Mouse (Mus musculus): Measurements from ENCODE around the gene Col7a1. TPM values are rescaled to one million over a fixed set of nuclear protein-coding genes. Genes with fewer than 3 reads are reported as not detected.
A peak's percentile ranks its signal among the peaks of the same experiment; 100 is the strongest.

Col7a1 gene
- polyA plus RNA-seq, 1 experiment from 2014 or later, result 2.9 TPM

- ATAC-seq (no peak), DNase-seq (ENCODE audit: low spot score) (no peak)
- H3K27me3 ChIP-seq (replicated peaks; ENCODE audit: insufficient read depth, low read length), result no peaks in the 10 kb centered on the region
- H3K4me2 ChIP-seq (replicated peaks; ENCODE audit: low read depth, low read length), result no peak overlapping the region
- WGBS, result 68% methylated on average over 4 of the region's 4 CpGs
- no peak overlapping the region for H3K9ac ChIP-seq (replicated peaks; ENCODE audit: low read depth)
- peaks cover 8% of the 10 kb centered on the region; the same call in 1 of the 2 replicates for H3K4me1 ChIP-seq (ENCODE audit: insufficient read depth, low read depth, low read length)
- H3K27ac ChIP-seq (ENCODE audit: low read length), result 0 out of 2 replicates have a peak overlapping the region, but pooled peaks have one; percentile 86
- no peak overlapping the region for H3K4me3 ChIP-seq (ENCODE audit: low read depth, low read length)
- H3K9me3 ChIP-seq (ENCODE audit: low read length), result no peaks in the 10 kb centered on the region
- H3K36me3 ChIP-seq (ENCODE audit: insufficient read depth, low read length), result no peaks in the 10 kb centered on the region
- TF ChIP-seq CTCF (IDR thresholded peaks at IDR 0.05) (no peak), EP300 (IDR thresholded peaks at IDR 0.05) (no peak)
Measured at GRCm38 (mm10) chr9:108989802-108990461, 36.5 kb downstream of the Col7a1 start.

- Histone ChIP-seq H3K27ac (ENCODE audit: low read length) (peak overlapping the region; percentile 86; the same call in 1 of the 2 replicates), H3K4me3 (ENCODE audit: low read depth, low read length) (no peak overlapping the region), H3K9ac (replicated peaks; ENCODE audit: low read depth) (no peak overlapping the region), H3K4me2 (replicated peaks; ENCODE audit: low read depth, low read length) (no peak overlapping the region), H3K27me3 (replicated peaks; ENCODE audit: insufficient read depth, low read length) (no peaks in the 10 kb centered on the region), H3K9me3 (ENCODE audit: low read length) (no peaks in the 10 kb centered on the region), H3K36me3 (ENCODE audit: insufficient read depth, low read length) (no peaks in the 10 kb centered on the region), H3K4me1 (ENCODE audit: insufficient read depth, low read depth, low read length) (peaks cover 8% of the 10 kb centered on the region; the same call in 1 of the 2 replicates)
- 67% methylated on average over 7 of the region's 7 CpGs for WGBS
- no peak for ATAC-seq
- DNase-seq (ENCODE audit: low spot score), result no peak
- TF ChIP-seq EP300 (IDR thresholded peaks at IDR 0.05) (no peak), CTCF (IDR thresholded peaks at IDR 0.05) (no peak)
Measured at GRCm38 (mm10) chr9:108990462-108990820, 37.1 kb downstream of the Col7a1 start.

GRCm38 (mm10) chr9:108991428-108992084 is 38.2 kb downstream of the Col7a1 start, which contains the start of gene Pfkfb4:
Gene Pfkfb4 (plus strand): TSS chr9:108991778.
- ATAC-seq, result peak; percentile 97
- H3K27ac ChIP-seq (ENCODE audit: low read length), result peak within 1 kb of the TSS; percentile 86
- no peaks in the 10 kb centered on the region for H3K27me3 ChIP-seq (replicated peaks; ENCODE audit: insufficient read depth, low read length)
- H3K4me3 ChIP-seq (ENCODE audit: low read depth, low read length), result peak within 1 kb of the TSS; percentile 47
- WGBS, result under 1% methylated on average over 31 of the region's 31 CpGs
- peaks cover 8% of the 10 kb centered on the region; the same call in 1 of the 2 replicates for H3K4me1 ChIP-seq (ENCODE audit: insufficient read depth, low read depth, low read length)
- TF ChIP-seq EP300 (IDR thresholded peaks at IDR 0.05) (peak; percentile 73), CTCF (IDR thresholded peaks at IDR 0.05) (no peak)
- H3K9ac ChIP-seq (replicated peaks; ENCODE audit: low read depth), result no peak within 1 kb of the TSS; the same call in 1 of the 2 replicates
- DNase-seq (ENCODE audit: low spot score), result peak; percentile 100
- no peaks in the 10 kb centered on the region for H3K9me3 ChIP-seq (ENCODE audit: low read length)
- peak within 1 kb of the TSS; percentile 73 for H3K4me2 ChIP-seq (replicated peaks; ENCODE audit: low read depth, low read length)
- H3K36me3 ChIP-seq (ENCODE audit: insufficient read depth, low read length), result no peaks in the 10 kb centered on the region

GRCm38 (mm10) chr9:108992085-108992469 is 38.7 kb downstream of the Col7a1 start:
- Histone ChIP-seq H3K4me3 (ENCODE audit: low read depth, low read length) (peak overlapping the region; percentile 47), H3K9me3 (ENCODE audit: low read length) (no peaks in the 10 kb centered on the region), H3K9ac (replicated peaks; ENCODE audit: low read depth) (no peak overlapping the region), H3K4me2 (replicated peaks; ENCODE audit: low read depth, low read length) (peak overlapping the region; percentile 73), H3K36me3 (ENCODE audit: insufficient read depth, low read length) (no peaks in the 10 kb centered on the region), H3K4me1 (ENCODE audit: insufficient read depth, low read depth, low read length) (peaks cover 8% of the 10 kb centered on the region; the same call in 1 of the 2 replicates), H3K27me3 (replicated peaks; ENCODE audit: insufficient read depth, low read length) (no peaks in the 10 kb centered on the region), H3K27ac (ENCODE audit: low read length) (peak overlapping the region; percentile 68)
- ATAC-seq, result no peak
- whole genome bisulfite sequencing, result 11% methylated on average over 18 of the region's 18 CpGs
- peak; percentile 43 for DNase-seq (ENCODE audit: low spot score)
- TF ChIP-seq CTCF (IDR thresholded peaks at IDR 0.05) (no peak), EP300 (IDR thresholded peaks at IDR 0.05) (no peak)

GRCm38 (mm10) chr9:108992620-108993361 is 39.4 kb downstream of the Col7a1 start:
- no peak for ATAC-seq
- peak overlapping the region; percentile 73 for H3K4me2 ChIP-seq (replicated peaks; ENCODE audit: low read depth, low read length)
- 54% methylated on average over 9 of the region's 9 CpGs for WGBS

GRCm38 (mm10) chr9:108996411-108996810 is 43.0 kb downstream of the Col7a1 start:
- Histone ChIP-seq H3K4me3 (ENCODE audit: low read depth, low read length) (no peak overlapping the region), H3K4me1 (ENCODE audit: insufficient read depth, low read depth, low read length) (no peaks in the 10 kb centered on the region; the same call in 1 of the 2 replicates), H3K9me3 (ENCODE audit: low read length) (no peaks in the 10 kb centered on the region), H3K27me3 (replicated peaks; ENCODE audit: insufficient read depth, low read length) (no peaks in the 10 kb centered on the region), H3K9ac (replicated peaks; ENCODE audit: low read depth) (no peak overlapping the region), H3K4me2 (replicated peaks; ENCODE audit: low read depth, low read length) (no peak overlapping the region), H3K36me3 (ENCODE audit: insufficient read depth, low read length) (no peaks in the 10 kb centered on the region), H3K27ac (ENCODE audit: low read length) (no peak overlapping the region)
- no peak for DNase-seq (ENCODE audit: low spot score)
- WGBS, result 64% methylated on average over 9 of the region's 9 CpGs
- ATAC-seq, result no peak
- no peak for TF ChIP-seq CTCF (IDR thresholded peaks at IDR 0.05)
- no peak for TF ChIP-seq EP300 (IDR thresholded peaks at IDR 0.05)

More at GRCm38 (mm10) chr9:108992620-108993361, 39.4 kb downstream of the Col7a1 start:
- Histone ChIP-seq H3K36me3 (ENCODE audit: insufficient read depth, low read length) (no peaks in the 10 kb centered on the region), H3K27me3 (replicated peaks; ENCODE audit: insufficient read depth, low read length) (no peaks in the 10 kb centered on the region), H3K4me1 (ENCODE audit: insufficient read depth, low read depth, low read length) (peaks cover 8% of the 10 kb centered on the region; the same call in 1 of the 2 replicates), H3K4me3 (ENCODE audit: low read depth, low read length) (peak overlapping the region; percentile 47; the same call in 1 of the 2 replicates), H3K9me3 (ENCODE audit: low read length) (no peaks in the 10 kb centered on the region), H3K9ac (replicated peaks; ENCODE audit: low read depth) (no peak overlapping the region), H3K27ac (ENCODE audit: low read length) (peak overlapping the region; percentile 68; the same call in 1 of the 2 replicates)
- TF ChIP-seq EP300 (IDR thresholded peaks at IDR 0.05), result peak; percentile 61
- no peak for TF ChIP-seq CTCF (IDR thresholded peaks at IDR 0.05)
- peak; percentile 74 for DNase-seq (ENCODE audit: low spot score)
